ENCODE assay signal across 8 mouse cellular contexts in the genomic region with DNA sequence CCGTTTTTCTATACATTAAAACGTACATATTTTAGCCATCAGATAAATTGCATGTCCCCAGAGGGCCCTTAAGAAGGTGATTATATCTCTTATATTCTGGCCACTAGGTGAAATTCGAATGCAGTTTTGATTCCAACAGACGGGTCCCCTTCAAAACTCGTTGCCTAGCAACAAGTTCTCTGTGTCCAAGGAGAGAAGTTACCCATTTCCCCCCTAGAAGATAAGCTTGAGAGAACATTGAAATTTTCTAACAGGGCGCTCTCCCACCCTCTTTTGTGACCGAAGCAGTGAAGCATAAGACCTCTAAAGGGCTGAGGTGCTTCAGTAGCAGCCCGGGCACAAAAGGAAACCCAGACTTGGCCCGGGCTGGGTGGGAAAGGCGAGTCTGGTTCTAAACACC. TPM values are rescaled to one million over a fixed set of nuclear protein-coding genes. Genes with fewer than 3 reads are reported as not detected.
A peak's percentile ranks its signal among the peaks of the same experiment; 100 is the strongest.
DNase-seq lines count a peak whose midpoint lies in the region; ATAC-seq and TF ChIP-seq lines count a peak whose summit lies in the region.

Gene Erich2, plus strand, starts transcription at position 324 of the 400 bp plus-strand sequence.

- 9% methylated on average over 10 of the region's 10 CpGs for WGBS in forebrain, embryonic 13.5 days
- WGBS in liver, embryonic 15.5 days (ENCODE audit: insufficient replicate concordance), result 16% methylated on average over 10 of the region's 10 CpGs

- peak within 1 kb of the TSS; percentile 91 for H3K4me2 ChIP-seq in forebrain, embryonic 13.5 days
- H3K4me2 ChIP-seq in liver, embryonic 15.5 days, result peak within 1 kb of the TSS; percentile 68

- H3ac ChIP-seq in C2C12 (ENCODE audit: control insufficient read depth, insufficient read length, low read depth), result peak within 1 kb of the TSS; percentile 27

- no peak for DNase-seq in gastrocnemius, adult 2 months
- no peak for DNase-seq in gastrocnemius, postnatal 36 days
- no peak for DNase-seq in yolk sac, embryonic 10.5 days (ENCODE audit: low spot score)
- no peak for DNase-seq in adrenal gland, postnatal 4 days (ENCODE audit: low spot score in 2 of 2)
- DNase-seq in adipocyte (ENCODE audit: low spot score), result no peak

- peak within 1 kb of the TSS; percentile 65 for H3K9ac ChIP-seq in forebrain, embryonic 13.5 days
- no peak within 1 kb of the TSS for H3K9ac ChIP-seq in liver, embryonic 15.5 days

- H3K27ac ChIP-seq in gastrocnemius, adult 2 months, result no peak within 1 kb of the TSS
- H3K27ac ChIP-seq in forebrain, embryonic 13.5 days, result no peak within 1 kb of the TSS
- no peak within 1 kb of the TSS for H3K27ac ChIP-seq in liver, embryonic 15.5 days (replicated peaks)

- no peaks in the 10 kb centered on the region for H3K9me3 ChIP-seq in forebrain, embryonic 13.5 days (replicated peaks)
- no peaks in the 10 kb centered on the region for H3K9me3 ChIP-seq in liver, embryonic 15.5 days (replicated peaks)

- H3K4me1 ChIP-seq in forebrain, embryonic 13.5 days, result peaks cover 12% of the 10 kb centered on the region
- no peaks in the 10 kb centered on the region for H3K4me1 ChIP-seq in liver, embryonic 15.5 days (replicated peaks)

- no peaks in the 10 kb centered on the region for H3K27me3 ChIP-seq in C2C12 (ENCODE audit: control insufficient read depth, insufficient read depth, insufficient read length)
- 0 out of 2 replicates have a peak, but pooled peaks cover 4% of the 10 kb centered on the region for H3K27me3 ChIP-seq in forebrain, embryonic 13.5 days
- peaks cover 30% of the 10 kb centered on the region for H3K27me3 ChIP-seq in liver, embryonic 15.5 days

- no peaks in the 10 kb centered on the region for H3K79me3 ChIP-seq in C2C12 (ENCODE audit: low read depth)

- intact Hi-C loops in gastrocnemius, adult 2 months (cut with DNase I), result no loop called here
- intact Hi-C loops in gastrocnemius, postnatal 36 days (cut with DNase I), result no loop called here

- H3K79me2 ChIP-seq in C2C12 (ENCODE audit: control insufficient read depth, insufficient read depth), result no peaks in the 10 kb centered on the region

- TF ChIP-seq CTCF in gastrocnemius, adult 2 months (IDR thresholded peaks at IDR 0.05), result no peak
- TF ChIP-seq CTCF in C2C12 (IDR thresholded peaks at IDR 0.05; ENCODE audit: control insufficient read depth, insufficient read depth, insufficient read length), result no peak

- no peaks in the 10 kb centered on the region for H3K36me3 ChIP-seq in C2C12 (ENCODE audit: control insufficient read depth, insufficient read depth)
- no peaks in the 10 kb centered on the region for H3K36me3 ChIP-seq in forebrain, embryonic 13.5 days (ENCODE audit: poor library complexity, severe bottlenecking)
- no peaks in the 10 kb centered on the region for H3K36me3 ChIP-seq in liver, embryonic 15.5 days (replicated peaks)

- ATAC-seq in forebrain, embryonic 13.5 days, result no peak
- no peak for ATAC-seq in liver, embryonic 15.5 days (ENCODE audit: insufficient read depth)

- H3K4me3 ChIP-seq in gastrocnemius, adult 2 months, result peak within 1 kb of the TSS; percentile 70
- peak within 1 kb of the TSS; percentile 26 for H3K4me3 ChIP-seq in C2C12 (ENCODE audit: insufficient read depth, poor library complexity, severe bottlenecking)
- peak within 1 kb of the TSS; percentile 51 for H3K4me3 ChIP-seq in forebrain, embryonic 13.5 days
- H3K4me3 ChIP-seq in liver, embryonic 15.5 days (replicated peaks), result peak within 1 kb of the TSS; percentile 50

TF ChIP-seq in C2C12, 6 proteins besides CTCF, POLR2A, EP300 and RAD21:
- TF ChIP-seq MYOG (IDR thresholded peaks at IDR 0.05; ENCODE audit: control insufficient read depth, extremely low read depth, insufficient read length) (no peak), CEBPB (IDR thresholded peaks at IDR 0.05; ENCODE audit: low read depth) (no peak), USF1 (IDR thresholded peaks at IDR 0.05; ENCODE audit: low read depth) (no peak)

RNA-seq across cellular contexts. Expression of gene Erich2, which starts in this region (rescaled TPM):
- not detected for total RNA-seq in gastrocnemius, adult 2 months (2021)
- not detected for total RNA-seq in gastrocnemius, postnatal 36 days (2021)
- polyA plus RNA-seq in C2C12 (2012; fragmentation: generic; extraction: Trizol), result 0.09 TPM
- 2.2 and 2.8 TPM in 2 replicates for polyA plus RNA-seq in forebrain, embryonic 13.5 days (2015; fragmentation: Nextera tagmentation; extraction: Ambion mirVana)
- not detected in 2 replicates for polyA plus RNA-seq in liver, embryonic 15.5 days (2015; fragmentation: Nextera tagmentation; extraction: Ambion mirVana)
- under 1 TPM; 0.28 to 0.76 TPM for total RNA-seq in adrenal gland, postnatal 4 days (2021)
